Mouse (Mus musculus): ENCODE measurements around the gene Klhl23. TPM values are rescaled to one million over a fixed set of nuclear protein-coding genes. Genes with fewer than 3 reads are reported as not detected.

Gene Klhl23
- polyA plus RNA-seq, 1 experiment from 2014 or later, result 94.6 TPM

- Histone ChIP-seq H3K27ac (peak overlapping the region; percentile 52; the same call in 1 of the 2 replicates), H3K9ac (peak overlapping the region; percentile 63), H3K9me3 (no peaks in the 10 kb centered on the region), H3K27me3 (replicated peaks) (no peaks in the 10 kb centered on the region), H3K4me2 (peak overlapping the region; percentile 75), H3K4me3 (peak overlapping the region; percentile 59), H3K36me3 (replicated peaks) (no peaks in the 10 kb centered on the region), H3K4me1 (peaks cover 16% of the 10 kb centered on the region)
- 8% methylated on average over 12 of the region's 12 CpGs for WGBS
- peak; percentile 11; the same call in 1 of the 2 replicates for ATAC-seq (replicated peaks)
These were observed 63.3 kb downstream of the Klhl23 start for GRCm38 (mm10) chr2:69885050-69885449.

GRCm38 (mm10) chr2:69885451-69886305 lies 63.9 kb downstream of the Klhl23 start, which contains the start of gene Mettl5:
TSS of gene Mettl5 (minus strand) at chr2:69885615.
- no peaks in the 10 kb centered on the region for H3K9me3 ChIP-seq
- peak within 1 kb of the TSS; percentile 59 for H3K4me3 ChIP-seq
- WGBS, result 2% methylated on average over 44 of the region's 45 CpGs
- H3K27ac ChIP-seq, result peak within 1 kb of the TSS; percentile 52
- H3K36me3 ChIP-seq (replicated peaks), result no peaks in the 10 kb centered on the region
- peaks cover 16% of the 10 kb centered on the region for H3K4me1 ChIP-seq
- H3K9ac ChIP-seq, result peak within 1 kb of the TSS; percentile 63
- H3K4me2 ChIP-seq, result peak within 1 kb of the TSS; percentile 75
- peak; percentile 95 for ATAC-seq (replicated peaks)
- H3K27me3 ChIP-seq (replicated peaks), result no peaks in the 10 kb centered on the region

Other genes starting within 250 kb of the Klhl23 start
- gene Lrp2, start 235.9 kb upstream of the Klhl23 start, polyA plus RNA-seq (2015; fragmentation: Nextera tagmentation; extraction: Ambion mirVana), result 1.2 TPM in 2 replicates
- 20.3 and 25.2 TPM in 2 replicates for gene Bbs5, start 174.8 kb upstream of the Klhl23 start, polyA plus RNA-seq (2015; fragmentation: Nextera tagmentation; extraction: Ambion mirVana)
- gene Klhl41, start 151.8 kb upstream of the Klhl23 start, polyA plus RNA-seq (2015; fragmentation: Nextera tagmentation; extraction: Ambion mirVana), result 0.23 and 0.37 TPM in 2 replicates
- gene Fastkd1, start 108.4 kb upstream of the Klhl23 start, polyA plus RNA-seq (2015; fragmentation: Nextera tagmentation; extraction: Ambion mirVana), result 15.8 and 17.0 TPM in 2 replicates
- 120 and 125 TPM in 2 replicates for gene Ppig, start 99.4 kb upstream of the Klhl23 start, polyA plus RNA-seq (2015; fragmentation: Nextera tagmentation; extraction: Ambion mirVana)
- 2.8 and 2.9 TPM in 2 replicates for gene Ccdc173, start 32.4 kb upstream of the Klhl23 start, polyA plus RNA-seq (2015; fragmentation: Nextera tagmentation; extraction: Ambion mirVana)
- gene Phospho2, start 32.3 kb upstream of the Klhl23 start, polyA plus RNA-seq (2015; fragmentation: Nextera tagmentation; extraction: Ambion mirVana), result 35.3 and 37.8 TPM in 2 replicates
- 259 and 271 TPM in 2 replicates for gene Ssb, start 39.6 kb downstream of the Klhl23 start, polyA plus RNA-seq (2015; fragmentation: Nextera tagmentation; extraction: Ambion mirVana)
- gene Mettl5, start 63.7 kb downstream of the Klhl23 start, polyA plus RNA-seq (2015; fragmentation: Nextera tagmentation; extraction: Ambion mirVana), result 24.2 and 27.1 TPM in 2 replicates
- 19.2 and 19.8 TPM in 2 replicates for gene Ubr3, start 75.3 kb downstream of the Klhl23 start, polyA plus RNA-seq (2015; fragmentation: Nextera tagmentation; extraction: Ambion mirVana)
- gene Myo3b, start 217.2 kb downstream of the Klhl23 start, polyA plus RNA-seq (2015; fragmentation: Nextera tagmentation; extraction: Ambion mirVana), result 0.24 and 0.41 TPM in 2 replicates

Measured in midbrain, embryonic 15.5 days (tissue).